Mouse (Mus musculus) left cerebral cortex, postnatal 10 days (tissue): Measurements from ENCODE around the gene Prl8a6. TPM values are rescaled to one million over a fixed set of nuclear protein-coding genes. Genes with fewer than 3 reads are reported as not detected.

Experiments used
- DNase-seq, 2 experiments: peaks; one replicate each; pipeline ENCODE4 v3.0.0; 2021 to 2022; ENCODE audit warnings: low spot score in 2 of 2, mixed read lengths in 1 of 2; ENCODE audit errors: extremely low spot score in 1 of 2
- intact Hi-C: fragments of 180-260 bp; cut with DNase I; formaldehyde crosslinking; loops from one replicate; pipeline ENCODE4 v1.15.1; 2025
- total RNA-seq, 2 experiments: library from RNA; stranded (reverse); gene quantifications; 2 replicates each; pipeline ENCODE4 v1.2.3; 2021

The Prl8a6 gene
- total RNA-seq: not detected

- intact Hi-C loops: no loop called here
These were observed at the start of gene Prl8a6 for GRCm38 (mm10) chr13:27438588-27438987. Gene Prl8a6 (minus strand): TSS chr13:27438688.

GRCm38 (mm10) chr13:27433159-27433558 is 5.3 kb downstream of the Prl8a6 start:
- intact Hi-C loops: no loop called here
- no peak for DNase-seq

More at GRCm38 (mm10) chr13:27438588-27438987, at the start of gene Prl8a6:
- DNase-seq: no peak

GRCm38 (mm10) chr13:27413640-27414039 is 24.8 kb downstream of the Prl8a6 start:
- DNase-seq: no peak
- intact Hi-C loops: no loop called here

DNA sequence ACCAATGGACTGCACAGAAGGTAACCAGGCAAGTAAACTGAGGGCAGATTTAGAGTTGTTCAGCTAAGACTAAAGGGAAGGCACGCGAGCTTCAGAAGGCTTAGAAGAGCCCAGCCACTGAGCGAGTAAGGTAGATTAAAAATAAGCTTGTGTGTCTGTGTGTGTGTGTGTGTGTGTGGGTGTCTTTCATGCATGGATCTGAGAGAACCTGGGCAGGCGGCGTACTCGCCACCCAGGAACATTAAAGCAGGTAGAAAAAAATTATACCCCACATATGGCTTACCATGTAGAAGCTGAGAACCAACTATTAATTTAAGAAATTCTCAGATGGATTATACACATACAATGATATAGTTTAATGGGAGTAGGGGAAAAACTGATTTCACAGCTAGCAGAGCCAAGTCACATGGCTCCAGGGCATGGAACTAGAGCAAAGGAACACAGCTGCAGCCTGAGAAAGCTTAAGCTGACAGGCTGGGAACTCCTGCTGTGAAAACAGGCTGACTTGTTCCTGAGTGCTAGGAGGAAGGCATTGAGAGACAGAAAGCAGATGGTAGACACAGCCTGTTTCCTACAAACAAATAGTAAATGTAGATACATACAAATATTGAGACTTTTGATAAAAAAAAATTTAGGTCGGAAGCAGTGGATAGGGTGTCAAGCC is 39.3 kb downstream of the Prl8a6 start:
- intact Hi-C loops: no loop called here
- peak in 1 of 2 experiments; percentile 33 for DNase-seq

DNA sequence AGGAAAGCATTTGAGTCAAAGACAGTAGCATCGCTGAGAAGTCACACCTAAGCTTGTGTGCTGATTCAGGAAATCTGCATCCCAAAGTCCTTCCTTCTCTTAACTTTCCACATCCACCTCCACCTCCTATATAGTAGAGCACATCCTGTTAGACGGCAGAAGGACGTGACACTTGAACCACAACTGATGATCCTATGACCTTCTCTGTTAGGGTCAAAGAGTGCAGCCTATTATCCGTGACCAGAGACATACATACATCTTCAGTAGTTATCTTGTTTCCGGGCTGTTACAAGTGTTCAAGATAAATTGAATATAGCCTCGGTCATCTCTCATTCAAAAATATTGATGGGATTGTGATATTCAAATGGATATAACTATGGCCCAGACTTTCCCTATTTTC is 47.7 kb downstream of the Prl8a6 start, which contains the start of gene Prl2b1:
Prl2b1 (minus strand) TSS at position 101 of the 400 bp plus-strand sequence.
- DNase-seq: no peak
- intact Hi-C loops: no loop called here

Other genes starting within 250 kb of the Prl8a6 start
- gene Prl3c1, start 242.0 kb downstream of the Prl8a6 start, total RNA-seq: not detected
- gene Prl3b1, start 196.8 kb downstream of the Prl8a6 start, total RNA-seq: not detected
- not detected for gene Prl3a1, start 179.3 kb downstream of the Prl8a6 start, total RNA-seq
- not detected for gene Prl6a1, start 126.1 kb downstream of the Prl8a6 start, total RNA-seq
- gene Prl8a2, start 93.0 kb downstream of the Prl8a6 start, total RNA-seq: not detected
- not detected for gene Prl2b1, start 47.8 kb downstream of the Prl8a6 start, total RNA-seq
- gene Prl8a8, start 74.5 kb upstream of the Prl8a6 start, total RNA-seq: not detected
- gene Prl8a9, start 125.9 kb upstream of the Prl8a6 start, total RNA-seq: not detected
- not detected for gene Prl8a1, start 143.5 kb upstream of the Prl8a6 start, total RNA-seq
- not detected for gene Prl7b1, start 171.9 kb upstream of the Prl8a6 start, total RNA-seq
- gene Prl7a1, start 203.8 kb upstream of the Prl8a6 start, total RNA-seq: not detected
- gene Prl7a2, start 229.3 kb upstream of the Prl8a6 start, total RNA-seq: not detected